Mouse (Mus musculus) bone marrow macrophage, adult 2 months (primary cell): Measurements from ENCODE around the gene Exoc8. TPM values are rescaled to one million over a fixed set of nuclear protein-coding genes. Genes with fewer than 3 reads are reported as not detected.

Source experiments
- H3K27ac ChIP-seq: 2 replicates; pipeline ENCODE4 v1.5.1; 2012; ENCODE audit warnings: low read depth, low read length; ENCODE audit not compliant: insufficient read depth
- H3K4me1 ChIP-seq: 2 replicates; pipeline ENCODE4 v1.6.1; 2012; ENCODE audit warnings: low read length; ENCODE audit not compliant: control insufficient read depth, insufficient read depth
- H3K4me3 ChIP-seq: 2 replicates; pipeline ENCODE4 v1.5.1; 2012; ENCODE audit warnings: mild to moderate bottlenecking, low read length, moderate library complexity; ENCODE audit not compliant: insufficient read depth
- CTCF ChIP-seq: IDR thresholded peaks from 2 replicates; pipeline ENCODE4 v1.5.1; 2012; ENCODE audit warnings: low read depth, mild to moderate bottlenecking, low read length, moderate library complexity
- POLR2A ChIP-seq: IDR thresholded peaks from 2 replicates; pipeline ENCODE4 v1.6.1; 2012; ENCODE audit warnings: mild to moderate bottlenecking, low read depth, low read length, borderline replicate concordance
- polyA plus RNA-seq: library from polyadenylated mRNA; stranded (reverse); fragments of >200 nt; gene quantifications from 2 replicates; pipeline ENCODE4 v1.2.4, GENCODE M21; 2012; ENCODE audit not compliant: missing spikeins, insufficient read depth, insufficient read length

Exoc8 gene
- polyA plus RNA-seq, 1 experiment = 12.4 TPM

DNA sequence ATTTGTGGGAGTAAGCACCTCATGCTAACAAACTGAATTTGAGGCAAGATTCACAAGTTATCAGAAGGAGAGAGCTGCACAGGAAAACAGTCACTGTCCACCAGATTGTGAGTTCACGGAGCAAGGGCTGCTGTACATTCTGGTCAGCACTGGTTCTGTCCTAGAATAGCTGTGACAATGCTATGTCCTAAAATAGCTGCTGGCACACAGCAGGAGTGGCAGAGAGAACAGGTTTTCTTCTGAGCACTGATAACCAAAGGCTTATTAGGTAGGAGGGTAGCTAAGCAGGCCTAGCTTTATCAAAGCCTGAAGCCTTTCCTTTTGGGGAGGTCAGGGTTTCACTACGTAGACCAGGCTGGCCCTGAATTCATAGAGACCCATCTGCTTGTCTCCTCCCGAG lies 37.3 kb downstream of the Exoc8 start:
- TF ChIP-seq CTCF (no peak), POLR2A (no peak)
- Histone ChIP-seq H3K27ac (no peak overlapping the region), H3K4me3 (no peak overlapping the region), H3K4me1 (peaks cover 13% of the 10 kb centered on the region)

DNA sequence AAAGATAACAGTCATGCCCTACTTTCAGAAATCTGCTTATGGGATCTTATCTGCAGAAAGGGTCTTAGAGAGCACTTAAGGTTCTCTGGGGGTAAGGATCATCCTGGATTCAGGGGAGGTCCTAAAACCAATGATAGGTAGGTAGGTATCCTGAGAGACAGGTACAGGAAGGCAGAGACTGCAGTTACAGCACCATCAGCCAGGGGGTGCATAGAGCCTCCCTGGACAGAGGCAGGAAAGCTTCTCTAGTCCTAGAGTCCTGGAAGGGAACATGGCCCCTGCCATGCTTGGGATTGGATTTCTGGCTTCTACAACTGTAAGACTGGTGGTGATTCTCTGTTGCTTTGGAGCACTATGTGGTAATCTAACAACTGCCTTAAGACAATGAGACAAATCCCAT lies 38.0 kb downstream of the Exoc8 start:
- Histone ChIP-seq H3K4me1 (peaks cover 6% of the 10 kb centered on the region), H3K27ac (no peak overlapping the region), H3K4me3 (no peak overlapping the region)
- TF ChIP-seq POLR2A = no peak
- no peak for TF ChIP-seq CTCF

DNA sequence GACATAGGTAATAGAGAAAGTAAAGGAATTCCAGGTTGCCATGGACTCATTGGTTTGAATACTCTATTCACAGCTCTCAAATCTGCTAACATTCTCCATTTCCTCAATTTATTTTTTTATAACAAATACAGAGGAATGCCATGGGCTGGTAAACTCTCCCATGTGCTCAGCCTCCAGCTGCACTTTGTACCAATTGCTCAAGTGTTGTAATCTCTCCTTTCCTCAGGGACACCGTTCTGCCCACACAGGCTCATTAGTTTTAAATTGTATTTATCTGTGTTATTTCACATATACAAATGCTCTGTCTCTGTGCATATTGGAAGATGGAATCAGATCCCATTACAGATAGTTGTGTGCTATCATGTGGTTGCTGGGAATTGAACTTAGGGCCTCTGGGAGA lies 44.0 kb downstream of the Exoc8 start:
- Histone ChIP-seq H3K4me3 (no peak overlapping the region), H3K27ac (no peak overlapping the region), H3K4me1 (no peaks in the 10 kb centered on the region)
- TF ChIP-seq POLR2A (no peak), CTCF (no peak)

DNA sequence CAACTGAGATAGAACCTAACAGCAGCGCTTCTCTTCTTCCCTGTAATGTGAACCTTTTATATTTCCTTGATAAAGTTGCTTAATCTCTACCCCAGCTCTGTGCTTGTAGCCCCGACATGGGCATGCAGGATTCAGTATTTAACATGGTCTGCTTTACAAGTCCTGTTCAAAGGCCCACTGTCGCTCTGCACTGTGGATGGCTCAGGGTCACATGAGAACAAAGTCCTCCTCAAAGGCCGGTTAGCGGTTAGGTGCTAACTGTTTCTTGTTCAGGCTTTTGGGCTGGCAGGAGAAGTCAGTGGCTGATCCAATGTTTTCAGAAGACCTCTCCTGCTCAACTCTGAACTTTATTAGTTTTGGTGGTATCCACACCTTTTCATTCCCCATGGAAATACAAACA lies 51.9 kb downstream of the Exoc8 start:
- Histone ChIP-seq H3K27ac (no peak overlapping the region), H3K4me3 (no peak overlapping the region), H3K4me1 (peaks cover 12% of the 10 kb centered on the region)
- TF ChIP-seq CTCF = no peak

DNA sequence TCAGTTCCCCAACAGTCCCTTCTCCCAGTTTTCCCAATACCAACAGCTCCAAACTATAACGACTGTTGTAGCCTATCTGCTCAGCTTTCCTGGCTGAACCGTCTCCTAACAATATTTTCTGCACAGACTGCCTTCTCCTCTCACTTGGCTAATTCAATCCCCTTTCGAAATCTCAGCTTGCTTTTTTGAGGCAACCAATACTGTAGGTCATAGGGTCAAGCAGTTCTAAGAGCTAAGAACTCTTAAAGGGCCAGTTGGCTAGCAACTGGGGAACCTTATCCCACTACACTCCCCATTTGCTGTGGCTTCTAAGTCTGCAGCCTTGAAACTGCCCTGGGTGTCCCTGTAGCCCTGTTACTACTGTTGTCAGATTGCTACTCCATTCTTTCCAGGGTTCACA lies 52.4 kb downstream of the Exoc8 start:
- no peak overlapping the region for H3K4me3 ChIP-seq
- TF ChIP-seq CTCF (no peak), POLR2A (no peak)
- H3K4me1 ChIP-seq = peaks cover 12% of the 10 kb centered on the region
- H3K27ac ChIP-seq = no peak overlapping the region

Other genes starting within 250 kb of the Exoc8 start
- gene 2310022B05Rik, start 234.3 kb downstream of the Exoc8 start, polyA plus RNA-seq = 8.7 and 9.3 TPM in 2 replicates
- gene Ttc13, start 175.7 kb downstream of the Exoc8 start, polyA plus RNA-seq = 30.6 and 33.5 TPM in 2 replicates
- 3.9 and 4.5 TPM in 2 replicates for gene Arv1, start 175.6 kb downstream of the Exoc8 start, polyA plus RNA-seq
- not detected in 2 replicates for gene Fam89a, start 145.9 kb downstream of the Exoc8 start, polyA plus RNA-seq
- gene Trim67, start 104.6 kb downstream of the Exoc8 start, polyA plus RNA-seq = 0.09 TPM in 1 of 2 replicates, not detected in the other
- 33.4 and 34.6 TPM in 2 replicates for gene Gnpat, start 34.7 kb downstream of the Exoc8 start, polyA plus RNA-seq
- gene 2810004N23Rik, start 34.6 kb downstream of the Exoc8 start, polyA plus RNA-seq = 12.8 and 16.6 TPM in 2 replicates
- 14.1 and 14.5 TPM in 2 replicates for gene Sprtn, start 181 bp upstream of the Exoc8 start, polyA plus RNA-seq
- gene Egln1, start 51.6 kb upstream of the Exoc8 start, polyA plus RNA-seq = 27.7 and 30.9 TPM in 2 replicates
- gene Tsnax, start 115.3 kb upstream of the Exoc8 start, polyA plus RNA-seq = 32.7 and 36.9 TPM in 2 replicates
- gene Disc1, start 156.5 kb upstream of the Exoc8 start, polyA plus RNA-seq = 2.8 and 4.1 TPM in 2 replicates